Mouse (Mus musculus): ENCODE measurements around the gene Ccdc89.

Ccdc89 gene

GRCm38 (mm10) chr7:90473511-90473910, 47.1 kb downstream of the Ccdc89 start:
- DNase-seq (ENCODE audit: low spot score), result no peak

DNA sequence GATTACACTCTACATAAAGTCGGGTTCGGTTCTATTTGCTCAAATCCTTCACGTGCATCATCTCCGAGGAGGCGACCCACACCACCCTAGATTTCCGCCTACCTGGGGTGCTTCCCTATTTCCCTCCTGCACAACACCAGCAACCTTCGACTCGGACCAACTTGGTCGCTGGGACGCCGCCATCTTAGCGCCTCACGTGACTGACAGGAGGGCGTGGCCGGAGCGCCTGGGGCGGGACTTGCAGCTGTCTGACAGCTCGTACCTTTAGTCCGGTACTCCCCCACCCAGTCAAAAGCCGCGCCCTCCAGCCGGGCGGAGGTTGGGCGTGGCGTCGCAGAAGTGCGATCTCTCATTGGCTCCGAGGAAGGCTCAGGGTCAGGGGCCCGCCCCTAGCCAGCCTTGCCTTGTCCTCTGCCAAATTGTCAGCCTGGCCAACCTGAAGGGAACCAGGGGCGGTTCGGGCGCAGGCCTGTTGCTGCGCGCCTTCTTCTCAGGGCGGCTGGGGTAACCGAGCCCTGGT, 49.5 kb downstream of the Ccdc89 start, which contains the start of gene Tmem126b:
Gene Tmem126b, minus strand, starts transcription at position 209 of the 520 bp plus-strand sequence.
- DNase-seq (ENCODE audit: low spot score), result peak; percentile 99

GRCm38 (mm10) chr7:90476313-90477245, 50.2 kb downstream of the Ccdc89 start, which contains the start of gene Dlg2:
Dlg2 (plus strand) TSS chr7:90476672.
- no peak for DNase-seq (ENCODE audit: low spot score)
